Mouse (Mus musculus) cerebellum, adult 18-20 months (tissue): ENCODE measurements around the gene Hoxd8.

Experiments
- DNase-seq, 2 experiments: peaks; one replicate each; pipeline ENCODE4 v3.0.0; 2021

The Hoxd8 gene

DNA sequence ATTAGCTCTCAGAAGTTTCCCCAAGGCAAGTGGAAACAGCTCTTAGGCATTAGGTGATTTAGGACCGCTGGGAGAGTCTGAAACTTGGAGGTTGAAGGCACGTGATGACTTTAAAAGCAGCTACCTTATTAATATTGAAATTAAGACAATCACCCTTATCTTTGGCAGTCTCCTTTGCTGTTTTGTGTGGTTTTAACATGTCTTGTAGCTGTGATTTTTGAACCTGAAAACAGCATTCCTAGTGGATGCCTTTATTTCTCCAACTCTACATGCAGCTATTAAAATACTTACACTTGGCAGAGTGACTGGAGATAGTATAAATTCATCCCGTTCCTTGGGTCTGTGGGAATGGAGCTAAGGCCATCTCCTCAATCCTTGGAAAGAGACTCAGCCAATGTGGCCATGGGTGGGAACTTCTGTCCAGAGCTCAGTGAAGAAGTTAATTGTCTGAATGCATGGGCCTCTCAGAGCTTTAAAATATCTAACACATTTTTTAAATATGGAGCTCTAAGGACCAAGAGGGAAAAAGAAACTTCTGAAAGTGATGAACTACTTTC lies 33.7 kb upstream of the Hoxd8 start:
- no peak for DNase-seq

DNA sequence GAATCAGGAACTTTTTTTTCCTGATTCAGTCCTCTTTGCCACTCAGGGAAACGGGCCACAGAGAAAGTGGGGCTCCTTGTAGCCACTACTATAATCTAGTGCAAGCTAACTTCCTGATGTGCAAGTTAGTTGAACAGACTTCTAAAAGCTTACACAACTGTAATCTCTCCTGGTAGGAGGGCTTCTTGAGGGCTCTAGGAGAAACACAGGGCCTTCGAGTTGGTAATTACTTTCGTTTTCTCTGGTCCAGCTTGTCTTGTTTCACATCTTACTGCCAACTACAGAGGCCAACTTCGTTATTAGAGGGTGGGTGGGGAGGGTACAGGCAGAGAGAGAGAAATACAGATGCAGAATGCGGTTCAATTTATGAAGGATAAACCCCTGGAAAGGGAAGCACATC lies 32.6 kb upstream of the Hoxd8 start:
- DNase-seq: no peak

DNA sequence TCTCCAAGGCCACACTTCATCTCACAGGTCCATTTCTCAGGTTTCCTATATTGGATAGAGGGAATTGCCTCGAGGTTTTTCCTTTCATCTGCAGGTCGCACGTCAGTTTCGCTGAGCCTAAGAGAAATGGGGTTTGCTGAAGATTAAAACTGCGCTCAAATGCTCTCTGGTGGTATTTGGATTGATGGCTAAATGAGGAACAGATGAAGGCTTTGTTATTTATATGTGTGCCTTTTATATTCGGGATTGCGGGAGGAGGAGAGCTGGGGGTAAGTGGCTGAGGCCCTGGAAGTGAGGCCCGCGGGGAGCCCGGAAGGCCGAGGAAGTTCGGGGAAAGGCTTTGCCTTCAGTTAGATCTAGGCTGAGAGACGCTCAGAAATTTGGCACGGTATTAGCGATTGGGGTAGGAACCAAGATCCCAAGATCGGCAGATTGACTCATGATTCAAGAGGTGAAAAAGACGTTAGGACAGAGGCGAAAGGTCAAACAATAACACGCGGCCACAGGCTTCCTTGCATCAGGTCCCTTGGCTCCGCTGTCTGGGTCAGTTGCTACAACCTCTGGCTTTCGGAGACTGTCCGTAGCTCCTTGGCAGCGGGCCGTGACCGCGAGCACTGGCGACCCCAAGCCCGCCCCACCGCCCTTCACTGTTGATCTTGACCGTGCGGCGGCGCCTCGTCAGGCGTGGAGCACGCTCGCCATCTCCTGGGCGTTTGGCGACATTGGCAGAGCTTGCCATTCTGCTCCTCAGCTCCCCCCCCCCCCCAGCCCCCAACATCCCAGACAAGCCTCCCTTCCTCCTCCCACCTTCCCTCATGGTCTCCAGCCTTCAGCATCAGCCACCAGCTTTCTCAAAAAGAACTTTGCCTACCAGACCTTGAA lies 31.7 kb upstream of the Hoxd8 start:
- DNase-seq: peak; percentile 29 to 48

GRCm38 (mm10) chr2:74673835-74674425 lies 30.5 kb upstream of the Hoxd8 start:
- no peak for DNase-seq

DNA sequence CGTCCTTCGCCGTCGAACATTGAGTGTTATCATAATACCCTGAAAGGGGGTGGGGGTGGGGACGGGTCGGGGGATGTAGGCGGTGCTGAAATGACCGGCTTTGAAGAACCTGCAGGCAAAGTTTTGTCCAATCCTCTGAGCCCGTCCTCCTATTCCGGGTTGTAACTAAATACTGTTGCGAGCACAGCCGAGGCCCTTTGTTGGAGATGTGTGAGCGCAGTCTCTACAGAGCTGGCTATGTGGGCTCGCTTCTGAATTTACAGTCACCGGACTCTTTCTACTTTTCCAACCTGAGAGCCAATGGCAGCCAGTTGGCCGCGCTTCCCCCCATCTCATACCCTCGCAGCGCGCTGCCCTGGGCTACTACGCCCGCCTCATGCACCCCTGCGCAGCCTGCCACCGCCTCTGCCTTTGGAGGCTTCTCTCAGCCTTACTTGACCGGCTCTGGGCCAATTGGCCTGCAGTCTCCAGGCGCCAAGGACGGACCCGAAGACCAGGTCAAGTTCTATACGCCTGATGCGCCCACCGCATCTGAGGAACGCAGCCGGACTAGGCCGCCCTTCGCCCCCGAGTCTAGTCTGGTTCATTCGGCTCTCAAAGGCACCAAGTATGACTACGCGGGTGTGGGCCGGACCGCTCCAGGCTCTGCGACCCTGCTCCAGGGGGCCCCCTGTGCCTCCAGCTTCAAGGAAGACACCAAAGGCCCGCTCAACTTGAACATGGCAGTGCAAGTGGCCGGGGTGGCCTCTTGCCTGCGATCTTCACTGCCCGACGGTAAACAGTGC lies 29.3 kb upstream of the Hoxd8 start, which contains the start of gene Hoxd12:
Gene Hoxd12, plus strand, starts transcription at position 133 of the 785 bp plus-strand sequence.
- no peak for DNase-seq

DNA sequence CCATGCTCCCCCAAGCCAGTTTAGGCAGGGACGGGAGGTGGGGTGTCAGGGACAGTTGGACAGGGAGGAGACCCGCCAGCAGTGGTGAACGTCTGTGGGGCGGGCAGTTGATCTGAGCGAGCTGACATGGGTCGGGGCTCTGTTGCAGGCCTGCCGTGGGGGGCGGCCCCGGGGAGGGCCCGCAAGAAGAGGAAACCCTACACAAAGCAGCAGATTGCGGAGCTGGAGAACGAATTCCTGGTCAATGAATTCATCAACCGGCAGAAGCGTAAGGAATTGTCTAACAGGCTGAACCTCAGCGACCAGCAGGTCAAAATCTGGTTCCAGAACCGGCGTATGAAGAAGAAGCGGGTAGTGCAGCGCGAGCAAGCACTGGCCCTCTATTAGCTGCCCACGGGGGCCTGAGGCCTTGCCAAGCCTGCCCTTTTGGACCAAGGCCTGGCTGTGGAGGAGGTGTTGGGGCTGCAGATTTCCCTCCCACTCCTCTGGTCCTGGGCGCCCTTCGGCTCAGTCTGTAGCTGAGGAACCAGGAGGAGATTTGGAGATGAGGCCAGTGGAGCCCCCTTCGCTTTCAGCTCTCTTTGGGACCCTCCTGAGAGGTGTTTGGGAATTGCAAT lies 28.6 kb upstream of the Hoxd8 start:
- no peak for DNase-seq

DNA sequence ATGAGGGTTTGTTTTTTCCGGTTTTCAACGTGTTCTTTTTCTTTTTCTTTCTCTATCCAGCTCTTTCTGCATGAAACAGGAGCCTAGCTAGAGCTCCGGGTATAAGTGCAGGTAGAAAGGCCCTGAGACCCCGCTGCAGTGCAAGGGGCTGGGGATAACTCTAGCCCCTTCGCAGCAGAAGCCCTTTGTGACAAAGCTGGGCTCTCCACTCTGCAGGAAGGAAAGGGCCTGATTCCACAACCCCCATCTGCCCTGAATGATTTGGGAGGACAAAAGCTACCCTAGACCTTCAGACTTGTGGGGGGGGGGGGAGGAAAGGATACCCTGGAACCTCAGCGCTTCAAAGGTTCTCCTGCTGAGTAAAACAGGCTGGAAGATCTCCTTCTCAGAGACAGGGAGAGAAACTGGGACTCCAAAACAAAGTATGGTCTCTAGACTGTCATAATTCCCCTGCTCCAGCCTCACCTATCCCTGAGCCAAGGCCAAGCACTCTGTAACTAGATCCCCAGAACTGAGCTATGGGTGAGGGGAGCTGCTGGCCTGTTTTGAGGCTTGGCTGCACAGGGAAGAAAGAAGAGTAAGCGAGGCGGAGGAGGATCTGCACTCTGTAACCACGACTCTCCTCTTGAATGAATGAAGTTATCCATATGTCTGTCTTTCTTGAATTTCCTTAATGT lies 27.9 kb upstream of the Hoxd8 start:
- DNase-seq: no peak

DNA sequence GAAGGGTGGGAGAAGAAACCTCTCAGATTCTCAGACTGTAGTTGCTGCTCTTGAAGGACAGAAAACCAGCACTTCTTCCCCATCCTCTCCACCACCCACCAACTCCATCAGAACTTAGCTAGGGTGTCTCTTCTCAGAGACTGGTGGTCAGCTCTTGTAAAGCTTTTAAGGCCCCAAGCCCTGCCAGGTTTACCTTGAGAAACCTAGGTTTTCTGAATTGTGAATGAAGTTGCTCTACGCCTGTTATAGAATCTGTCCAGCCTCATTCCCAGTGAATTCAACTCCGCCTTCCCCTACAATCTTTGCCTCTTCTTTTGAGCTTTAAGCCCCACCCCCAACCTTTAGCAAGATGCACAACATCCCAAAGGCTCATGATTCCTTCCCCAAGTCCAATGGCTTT lies 27.3 kb upstream of the Hoxd8 start:
- DNase-seq: no peak

DNA sequence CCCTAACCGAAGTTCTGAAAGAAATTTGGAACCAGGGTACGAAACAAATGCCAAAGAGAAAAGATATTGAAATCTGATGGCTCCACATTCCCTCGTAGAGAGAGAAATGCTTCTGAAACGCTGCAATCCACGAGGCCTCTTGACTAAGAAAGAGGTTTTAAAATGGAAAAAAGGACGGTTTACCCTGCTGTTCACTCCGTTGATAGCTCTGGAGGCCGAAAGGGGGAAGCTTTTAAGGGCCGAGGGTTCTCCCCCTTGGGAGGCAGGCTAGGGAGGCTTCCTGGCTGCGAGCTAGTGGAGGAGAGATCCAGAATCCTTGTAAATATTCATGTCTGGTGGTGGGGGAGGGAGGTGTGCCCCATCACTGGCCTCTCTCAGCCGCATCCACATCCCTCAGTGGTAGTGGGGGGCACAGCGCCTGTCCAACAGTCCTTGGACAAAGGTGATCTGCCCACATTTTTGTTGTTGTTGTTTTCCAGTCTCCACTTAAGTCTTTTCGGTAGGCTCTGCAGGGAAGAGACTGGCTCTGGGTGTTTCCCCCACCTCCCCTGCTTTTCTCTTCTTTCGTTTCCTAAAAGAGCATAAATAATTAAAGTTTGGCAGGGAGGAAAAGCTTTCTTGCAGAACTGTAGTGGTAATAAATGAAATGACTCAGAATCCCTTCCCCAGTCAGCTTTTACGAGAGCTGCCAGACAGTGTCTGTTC lies 25.4 kb upstream of the Hoxd8 start, which contains the start of gene Hoxd11:
Gene Hoxd11, plus strand, starts transcription at position 667 of the 705 bp plus-strand sequence.
- DNase-seq: no peak

DNA sequence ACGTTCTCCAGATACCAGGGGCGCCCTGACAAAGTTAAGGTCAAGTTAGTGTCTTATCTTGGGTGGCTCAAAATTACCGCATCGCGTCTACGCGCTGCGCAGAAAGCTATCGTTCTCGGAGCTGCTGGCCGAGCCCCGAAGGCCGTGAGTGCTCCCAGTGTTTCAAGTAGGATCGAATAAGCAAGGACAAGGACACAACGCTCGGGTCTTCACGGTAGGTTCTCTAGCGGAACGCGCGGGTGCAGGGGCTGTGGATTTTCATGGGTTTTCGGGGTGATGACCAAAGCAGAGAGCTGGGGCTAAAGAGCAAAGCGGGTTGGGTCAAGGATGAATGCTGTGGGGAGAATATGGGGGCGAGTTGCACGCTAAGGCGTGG lies 24.8 kb upstream of the Hoxd8 start:
- no peak for DNase-seq

- no peak for DNase-seq
Measured at GRCm38 (mm10) chr2:74679980-74680379, 24.4 kb upstream of the Hoxd8 start.

GRCm38 (mm10) chr2:74680561-74681398 lies 23.6 kb upstream of the Hoxd8 start:
- no peak for DNase-seq

DNA sequence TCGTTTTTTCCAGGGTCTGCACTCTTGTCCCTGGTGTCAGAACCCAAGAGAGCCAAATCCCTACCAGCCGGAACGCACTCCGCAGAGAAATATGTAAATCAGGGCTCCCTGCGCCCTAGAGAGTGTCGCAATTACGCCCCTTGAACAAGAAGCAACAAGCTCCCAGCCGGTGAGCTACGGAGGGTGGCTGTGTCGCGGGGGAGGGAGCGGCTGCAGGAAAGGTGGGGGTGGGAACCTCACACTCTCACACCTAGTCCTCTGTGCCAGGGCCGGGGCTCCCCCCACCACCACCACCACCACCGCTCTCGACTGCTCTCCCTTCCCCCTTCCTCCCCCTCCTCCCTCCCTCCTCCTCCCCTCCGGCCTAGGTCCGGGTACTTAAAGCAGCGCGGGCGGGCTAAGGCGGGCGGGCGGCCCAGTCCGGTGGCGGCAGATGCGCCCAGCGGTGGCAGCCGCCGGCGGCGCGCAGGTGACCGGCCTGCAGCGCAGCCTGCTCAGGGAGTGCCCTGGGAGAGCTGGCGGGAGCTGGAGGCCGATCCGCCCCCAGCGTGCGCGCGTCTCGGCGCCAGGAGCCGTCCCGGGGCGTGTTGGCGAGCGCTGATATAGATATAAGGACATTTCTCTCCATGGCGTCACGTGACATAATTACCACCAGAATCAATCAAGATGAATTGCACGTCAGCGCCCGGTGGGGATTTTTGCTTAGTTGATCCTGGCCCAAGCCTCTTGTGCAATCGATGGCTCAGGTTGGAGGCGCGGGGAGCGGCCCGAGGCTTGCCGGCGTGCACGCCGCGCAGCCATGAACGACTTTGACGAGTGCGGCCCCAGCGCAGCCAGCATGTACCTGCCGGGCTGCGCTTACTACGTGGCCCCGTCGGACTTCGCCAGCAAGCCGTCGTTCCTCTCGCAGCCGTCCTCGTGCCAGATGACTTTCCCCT lies 22.6 kb upstream of the Hoxd8 start:
- no peak for DNase-seq

- DNase-seq: no peak
Measured at GRCm38 (mm10) chr2:74682796-74683195, 21.6 kb upstream of the Hoxd8 start.

DNA sequence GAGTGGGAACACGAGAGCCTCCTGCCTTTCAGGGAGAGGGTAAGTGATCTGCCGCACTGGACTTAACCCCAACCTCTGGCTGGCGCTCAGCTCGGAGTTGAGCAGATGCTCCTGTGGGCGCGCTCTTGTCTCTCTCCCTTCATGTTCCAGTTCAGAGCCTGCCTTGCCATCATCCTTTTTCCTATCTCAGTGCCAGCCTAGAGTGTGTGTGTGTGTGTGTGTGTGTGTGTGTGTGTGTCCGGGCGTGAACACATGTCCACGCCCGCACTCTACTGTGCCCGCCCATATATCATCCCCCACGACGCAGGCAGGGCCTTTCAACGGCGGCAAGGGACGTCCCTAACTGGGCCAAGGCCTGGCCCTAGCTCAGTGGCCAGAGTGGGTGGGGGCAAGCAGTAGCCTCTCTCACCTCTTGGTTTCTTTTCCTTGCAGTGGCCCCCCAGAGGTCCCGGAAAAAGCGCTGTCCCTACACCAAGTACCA lies 20.9 kb upstream of the Hoxd8 start:
- no peak for DNase-seq

GRCm38 (mm10) chr2:74684106-74684505 lies 20.3 kb upstream of the Hoxd8 start:
- no peak for DNase-seq

DNA sequence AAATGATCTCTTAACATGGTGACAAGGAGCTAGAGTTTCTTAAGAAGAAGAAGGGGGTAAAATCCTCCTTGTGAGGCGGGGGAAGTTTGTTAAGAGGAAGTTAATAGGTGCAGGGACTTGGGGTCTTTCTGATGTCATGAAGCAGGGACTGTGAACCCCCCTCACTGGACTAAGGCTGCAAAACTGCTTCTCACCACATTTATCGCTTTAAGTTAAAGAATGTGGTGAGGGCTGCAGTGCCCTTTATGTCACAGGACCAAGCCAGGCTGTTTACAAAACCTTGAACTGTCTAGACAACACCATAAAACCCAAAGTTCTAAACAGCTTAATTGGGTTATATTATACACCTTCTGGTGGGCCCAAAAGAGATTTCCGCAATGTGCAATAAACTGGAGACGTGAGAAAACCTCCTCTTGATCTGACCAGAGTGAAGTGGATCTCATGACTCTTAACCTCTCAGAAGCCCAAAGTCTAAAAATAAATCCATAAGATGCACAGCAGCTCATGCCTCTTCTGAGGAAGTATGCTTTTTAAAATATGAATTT lies 19.3 kb upstream of the Hoxd8 start:
- DNase-seq: no peak

DNA sequence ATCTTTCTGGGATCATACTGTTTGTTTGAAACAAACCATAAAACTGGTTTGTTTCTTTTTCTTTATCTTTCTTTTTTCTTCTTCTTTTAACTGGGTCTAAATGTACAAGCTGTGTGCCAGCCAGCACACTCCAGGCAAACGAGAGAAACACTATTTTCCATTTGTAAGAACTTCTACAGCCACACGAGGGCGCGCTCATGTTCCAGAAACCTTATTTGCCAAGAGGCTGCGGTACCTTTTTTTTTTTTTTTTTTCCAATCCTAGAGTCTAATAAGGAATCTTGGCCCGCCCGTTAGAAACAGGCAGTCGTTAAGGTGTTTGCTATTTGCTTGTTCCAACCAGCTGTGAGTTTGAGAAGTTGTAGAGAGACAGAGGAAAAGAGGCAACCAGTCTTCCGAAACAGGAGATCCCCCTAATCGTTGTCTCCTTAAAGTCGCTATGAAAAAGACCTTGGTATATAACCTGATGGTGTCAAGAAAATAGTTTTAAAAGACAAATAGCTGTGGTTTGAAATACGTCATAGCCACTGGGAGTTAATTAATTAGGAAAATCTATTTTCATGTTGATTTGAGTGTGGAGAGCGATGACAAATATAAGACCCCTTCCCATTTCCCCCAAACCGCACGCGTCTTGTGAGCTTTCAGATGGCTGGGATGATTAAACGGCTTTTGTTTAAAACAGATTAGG lies 18.0 kb upstream of the Hoxd8 start:
- peak in 1 of 2 experiments; percentile 25 for DNase-seq
